Mouse (Mus musculus): ENCODE measurements around the gene Tgfb1i1.

GRCm38 (mm10) chr7:128219952-128220351 is 26.7 kb upstream of the Tgfb1i1 start:
- TF ChIP-seq CTCF (IDR thresholded peaks at IDR 0.05) (no peak), EP300 (IDR thresholded peaks at IDR 0.05) (no peak)

Data from lung, postnatal 0 days (tissue).